Comparison of ENCODE assay signal across 26 mouse cellular contexts in genomic region chr13:24460517-24460916, GRCm38 (mm10).
DNase-seq lines count a peak whose midpoint lies in the region; ATAC-seq and TF ChIP-seq lines count a peak whose summit lies in the region.
"Had no signal": no experiment of that assay in that cellular context is flagged by ENCODE, and none has a peak within 500 bp of the region (broad histone marks: within the 10 kb centered on the region; RNA-seq: fewer than 3 reads in every experiment).

No protein-coding gene starts in this region.

- in situ Hi-C loops in CH12.LX (cut with MboI; ENCODE audit: low pct_ligation_motif_present, low pct_unique_long_range_greater_than_20kb, low sequenced_read_pairs) = no loop called here

- H3K4me2 ChIP-seq in kidney, embryonic 15.5 days = no peak overlapping the region
- no peak overlapping the region for H3K4me2 ChIP-seq in kidney, postnatal 0 days (ENCODE audit: low read length)
- H3K4me2 ChIP-seq in CH12.LX (ENCODE audit: insufficient read depth, low read depth, poor library complexity, severe bottlenecking) = no peak overlapping the region
- H3K4me2 ChIP-seq: embryonic facial prominence, embryonic 13.5 days; embryonic facial prominence, embryonic 15.5 days; forebrain, embryonic 12.5 days had no signal

- no peaks in the 10 kb centered on the region for H3K36me3 ChIP-seq in kidney, embryonic 15.5 days
- H3K36me3 ChIP-seq in kidney, postnatal 0 days (ENCODE audit: insufficient read depth, low read length) = no peaks in the 10 kb centered on the region
- H3K36me3 ChIP-seq in CH12.LX (replicated peaks in 1 of 2; ENCODE audit: control insufficient read depth in 1 of 2, insufficient read depth in 1 of 2, low read length in 1 of 2) = peaks cover 16 to 83% of the 10 kb centered on the region in 2 experiments
- H3K36me3 ChIP-seq: embryonic facial prominence, embryonic 13.5 days; embryonic facial prominence, embryonic 15.5 days; forebrain, embryonic 10.5 days; forebrain, embryonic 12.5 days had no signal

- DNase-seq in heart, adult 11 months = peak; percentile 70
- no peak for DNase-seq in heart, adult 9 months (ENCODE audit: low spot score in 2 of 2)
- no peak for DNase-seq in kidney, adult 9 months
- DNase-seq in kidney, postnatal 0 days (ENCODE audit: low spot score) = peak; percentile 20
- no peak for DNase-seq in kidney, adult 11 months
- no peak for DNase-seq in CH12.LX (ENCODE audit: extremely low read depth)
- DNase-seq in cerebellum, postnatal 10 days = no peak
- DNase-seq: adrenal gland, adult 8-10 months; adrenal gland, postnatal 14 days; adrenal gland, postnatal 36 days; B cell, adult 2 months; cerebellum, adult 11-12 months; cerebellum, adult 2 months; cerebellum, adult 9-10 months; cerebellum, postnatal 14 days; cerebellum, postnatal 36 days; embryo, embryonic 11 days had no signal

- 0 out of 2 replicates have a peak, but pooled peaks have one; percentile 22 for ATAC-seq in kidney, embryonic 15.5 days (replicated peaks; ENCODE audit: low FRiP score)
- no peak for ATAC-seq in kidney, postnatal 0 days (replicated peaks; ENCODE audit: low FRiP score, low read depth)
- ATAC-seq: CD4-positive, CD25-positive, alpha-beta regulatory T cell, adult 4 months; forebrain, embryonic 14.5 days; forebrain, embryonic 16.5 days had no signal

- no peak for TF ChIP-seq EP300 in CH12.LX (IDR thresholded peaks at IDR 0.05; ENCODE audit: low read length)

- no peaks in the 10 kb centered on the region for H3K9me3 ChIP-seq in kidney, embryonic 15.5 days (replicated peaks)
- no peaks in the 10 kb centered on the region for H3K9me3 ChIP-seq in kidney, postnatal 0 days (replicated peaks; ENCODE audit: low read length)
- no peaks in the 10 kb centered on the region for H3K9me3 ChIP-seq in CH12.LX (replicated peaks; ENCODE audit: low read length)
- H3K9me3 ChIP-seq: embryonic facial prominence, embryonic 13.5 days; embryonic facial prominence, embryonic 15.5 days; forebrain, embryonic 10.5 days; forebrain, embryonic 12.5 days had no signal

- TF ChIP-seq CTCF in kidney, postnatal 0 days (IDR thresholded peaks at IDR 0.05; ENCODE audit: low read depth) = 0 out of 2 replicates have a peak, but pooled peaks have one; percentile 18
- 0 out of 4 replicates have a peak, but pooled peaks of 1 of the 2 experiments have one; percentile 14 for TF ChIP-seq CTCF in CH12.LX (conservative IDR thresholded peaks at IDR 0.05 in 1 of 2, IDR thresholded peaks at IDR 0.05 in 1 of 2; ENCODE audit: low read depth in 2 of 2, low read length in 2 of 2)

- H3K9ac ChIP-seq in kidney, embryonic 15.5 days = no peak overlapping the region
- H3K9ac ChIP-seq in kidney, postnatal 0 days (ENCODE audit: low read depth, low read length) = no peak overlapping the region
- H3K9ac ChIP-seq in CH12.LX (ENCODE audit: insufficient read depth, low read depth) = no peak overlapping the region
- H3K9ac ChIP-seq: embryonic facial prominence, embryonic 13.5 days; embryonic facial prominence, embryonic 15.5 days; forebrain, embryonic 12.5 days had no signal

- 63% methylated on average over 5 of the region's 5 CpGs for WGBS in kidney, embryonic 15.5 days
- 56% methylated on average over 5 of the region's 5 CpGs for WGBS in kidney, postnatal 0 days

- no peak overlapping the region for H3K4me3 ChIP-seq in kidney, embryonic 15.5 days (replicated peaks)
- H3K4me3 ChIP-seq in kidney, postnatal 0 days (replicated peaks; ENCODE audit: low read depth, low read length) = no peak overlapping the region
- H3K4me3 ChIP-seq in CH12.LX (replicated peaks in 1 of 3; ENCODE audit: low read depth in 2 of 3, low read length in 2 of 3, poor library complexity in 1 of 3) = no peak overlapping the region
- H3K4me3 ChIP-seq: embryonic facial prominence, embryonic 13.5 days; embryonic facial prominence, embryonic 15.5 days; erythroblast, embryonic 14.5 days; forebrain, embryonic 10.5 days; forebrain, embryonic 12.5 days had no signal

- TF ChIP-seq RAD21 in CH12.LX (IDR thresholded peaks at IDR 0.05; ENCODE audit: low read depth, low read length) = no peak; the same call in 1 of the 2 replicates

- dilution Hi-C loops in CH12.LX (cut with MboI; ENCODE audit: extremely low pct_ligation_motif_present, extremely low pct_unique_long_range_greater_than_20kb, low sequenced_read_pairs) = no loop called here

- H3K4me1 ChIP-seq in kidney, embryonic 15.5 days = no peaks in the 10 kb centered on the region
- H3K4me1 ChIP-seq in kidney, postnatal 0 days (replicated peaks; ENCODE audit: insufficient read depth, low read length) = no peaks in the 10 kb centered on the region
- H3K4me1 ChIP-seq in CH12.LX (ENCODE audit: control insufficient read depth in 1 of 2, insufficient read depth in 2 of 2) = peaks cover 0 to 5% of the 10 kb centered on the region in 2 experiments; a peak in 1 of 4 replicates
- H3K4me1 ChIP-seq: embryonic facial prominence, embryonic 13.5 days; embryonic facial prominence, embryonic 15.5 days; forebrain, embryonic 12.5 days had no signal

- H3K27ac ChIP-seq in kidney, embryonic 15.5 days = no peak overlapping the region
- no peak overlapping the region for H3K27ac ChIP-seq in kidney, postnatal 0 days
- H3K27ac ChIP-seq in CH12.LX (ENCODE audit: insufficient read depth, low read depth) = no peak overlapping the region
- H3K27ac ChIP-seq: embryonic facial prominence, embryonic 13.5 days; embryonic facial prominence, embryonic 15.5 days; forebrain, embryonic 10.5 days; forebrain, embryonic 12.5 days had no signal

- TF ChIP-seq POLR2A in CH12.LX (IDR thresholded peaks at IDR 0.05; ENCODE audit: low read depth, low read length) = no peak

- H3K27me3 ChIP-seq in kidney, embryonic 15.5 days = no peaks in the 10 kb centered on the region
- H3K27me3 ChIP-seq in kidney, postnatal 0 days (ENCODE audit: insufficient read depth, low read length) = no peaks in the 10 kb centered on the region
- H3K27me3 ChIP-seq in CH12.LX (replicated peaks) = no peaks in the 10 kb centered on the region
- H3K27me3 ChIP-seq: embryonic facial prominence, embryonic 13.5 days; embryonic facial prominence, embryonic 15.5 days; forebrain, embryonic 12.5 days had no signal

- no peaks in the 10 kb centered on the region for H3K79me2 ChIP-seq in CH12.LX (replicated peaks; ENCODE audit: control insufficient read depth, extremely low read depth, insufficient read depth, poor library complexity, severe bottlenecking)

TF ChIP-seq in CH12.LX, 34 proteins besides CTCF, POLR2A, EP300 and RAD21:
- no peak for TF ChIP-seq ELF1 (IDR thresholded peaks at IDR 0.05; ENCODE audit: low read depth, low read length)
- peak; percentile 14; the same call in 1 of the 2 replicates for TF ChIP-seq SMC3 (IDR thresholded peaks at IDR 0.05; ENCODE audit: low read depth, low read length)
- no peak for TF ChIP-seq PAX5 (IDR thresholded peaks at IDR 0.05; ENCODE audit: low read length)
- no peak for TF ChIP-seq BHLHE40 (IDR thresholded peaks at IDR 0.05; ENCODE audit: low read depth, low read length)
- TF ChIP-seq ZNF384 (IDR thresholded peaks at IDR 0.05; ENCODE audit: low read depth, low read length) = no peak

Comparison
In these comparisons a context has a peak if more than half of its experiments do, and no peak if none do; other contexts are left out.
1. DNase-seq: peak in heart, adult 11 months (single experiment) and kidney, postnatal 0 days (single experiment); none in heart, adult 9 months (0 of 2), kidney, adult 9 months (single experiment), kidney, adult 11 months (single experiment), CH12.LX (single experiment) and cerebellum, postnatal 10 days (0 of 2).